Mouse (Mus musculus) hindbrain, embryonic 16.5 days (tissue): ENCODE measurements at regions not wholly inside any gene's neighbourhood (a gene's known extent, or its start where the extent isn't known, plus 50 kb on each side); places are given as distances from the start of the nearest gene placed in this dataset.
"Not testable (repeated sequence)": the region's sequence is repeated elsewhere in the genome, so short reads cannot be mapped to it uniquely, and the experiment has no call there.

Experiments
- ATAC-seq: fragments of 200-750 bp; cut with Nextera tagmentation; 2 replicates; pipeline ENCODE4 v1.8.0; 2017; ENCODE audit warnings: moderate TSS enrichment, moderate library complexity
- H3K27ac ChIP-seq: fragments of 300-500 bp; sonication (generic); 2 replicates; pipeline ENCODE4 v1.5.1; 2014; ENCODE audit warnings: low read depth, mild to moderate bottlenecking, control low read depth, low read length, moderate library complexity
- H3K27me3 ChIP-seq: fragments of 300-500 bp; sonication (generic); replicated peaks from 2 replicates; pipeline ENCODE4 v1.6.1; 2014; ENCODE audit warnings: low read length; ENCODE audit not compliant: control insufficient read depth, insufficient read depth
- H3K36me3 ChIP-seq: fragments of 300-500 bp; sonication (generic); 2 replicates; pipeline ENCODE4 v1.6.1; 2014; ENCODE audit warnings: mild to moderate bottlenecking, low read length, moderate library complexity, mixed read lengths; ENCODE audit not compliant: control insufficient read depth, insufficient read depth
- H3K4me1 ChIP-seq: fragments of 300-500 bp; sonication (generic); 2 replicates; pipeline ENCODE4 v1.6.1; 2014; ENCODE audit warnings: low read depth, low read length; ENCODE audit not compliant: control insufficient read depth, insufficient read depth
- H3K4me2 ChIP-seq: fragments of 300-500 bp; sonication (generic); 2 replicates; pipeline ENCODE4 v1.6.1; 2014; ENCODE audit warnings: mild to moderate bottlenecking, low read length, control low read depth, moderate library complexity
- H3K4me3 ChIP-seq: fragments of 300-500 bp; sonication (generic); 2 replicates; pipeline ENCODE4 v1.5.1; 2014; ENCODE audit warnings: mild to moderate bottlenecking, low read length, control low read depth, moderate library complexity
- H3K9ac ChIP-seq: fragments of 300-500 bp; sonication (generic); 2 replicates; pipeline ENCODE4 v1.6.1; 2014; ENCODE audit warnings: low read depth, mild to moderate bottlenecking, control low read depth, low read length, moderate library complexity
- H3K9me3 ChIP-seq: fragments of 300-500 bp; sonication (generic); 2 replicates; pipeline ENCODE4 v1.6.1; 2014; ENCODE audit warnings: mild to moderate bottlenecking, low read length, moderate library complexity; ENCODE audit not compliant: control insufficient read depth
- WGBS: fragments of 180-500 bp; shearing (Covaris S2); extraction: QIAGEN DNeasy Blood & Tissue Kit; methylation state at CpG from one replicate; pipeline ENCODE4 v1.1.7; 2014; 5-methylcytosine and 5-hydroxymethylcytosine counted together

DNA sequence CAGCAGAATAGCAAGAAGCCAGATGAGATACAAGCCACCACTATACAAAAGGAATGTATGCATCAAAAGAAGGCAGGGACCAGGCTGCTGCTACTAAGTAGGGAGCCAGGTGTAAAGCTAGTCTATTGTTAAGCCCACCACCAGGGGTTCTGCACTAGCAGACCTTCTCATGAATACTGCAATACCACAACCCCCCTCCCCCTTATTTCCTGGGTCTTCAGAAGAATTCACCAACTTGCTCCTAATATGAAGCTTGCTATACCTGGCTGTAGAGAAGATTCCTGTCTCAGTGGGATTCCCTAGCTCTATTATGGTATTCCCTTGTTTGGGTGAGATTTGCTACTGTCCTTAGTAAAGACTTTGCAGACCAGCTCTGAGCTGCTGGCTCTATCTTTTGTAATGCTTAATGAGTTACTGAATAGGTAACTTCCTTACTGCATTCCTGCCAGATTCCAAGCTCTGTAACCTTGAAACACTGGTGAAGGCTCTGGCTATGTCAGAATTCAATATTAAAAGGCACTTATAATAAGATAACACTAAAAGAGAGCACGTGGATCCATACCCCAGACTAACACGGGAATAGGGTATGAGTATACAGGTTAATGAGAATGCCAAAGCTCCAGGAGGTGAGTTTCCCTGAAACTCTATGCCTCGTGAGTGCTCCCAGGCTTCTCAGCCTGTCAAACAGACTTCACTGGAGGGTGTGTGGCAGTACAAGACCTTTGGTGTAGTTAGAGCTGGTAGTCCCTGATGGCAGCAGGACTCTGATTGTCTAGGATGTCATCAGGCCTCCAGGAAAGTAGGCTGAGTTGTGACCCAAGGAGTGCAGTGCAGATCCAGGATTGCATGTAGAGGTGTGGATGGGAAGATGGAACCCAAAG is 455.5 kb downstream of the Plxdc2 start:
- not testable (repeated sequence) for ATAC-seq

DNA sequence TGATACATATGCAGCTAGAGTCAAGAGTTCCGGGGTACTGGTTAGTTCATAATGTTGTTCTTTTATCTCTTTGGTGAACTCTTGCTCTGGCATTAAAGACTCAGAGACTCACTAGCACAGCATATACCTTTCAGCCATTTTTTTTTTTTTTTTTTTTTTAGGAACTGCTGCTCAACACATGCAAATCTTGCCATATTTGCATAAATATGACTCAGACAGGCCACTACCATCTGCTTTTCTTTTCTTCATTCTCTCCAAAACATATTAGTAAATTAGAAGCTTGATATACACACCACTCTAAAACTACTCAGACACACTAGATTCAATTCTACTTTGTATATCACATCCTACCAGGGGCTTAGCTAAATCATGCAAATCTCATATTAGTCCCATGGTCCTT is 464.3 kb downstream of the Plxdc2 start:
- ATAC-seq = no peak
- no peaks in the 10 kb centered on the region for H3K4me1 ChIP-seq
- no peak overlapping the region for H3K4me2 ChIP-seq
- no peak overlapping the region for H3K27ac ChIP-seq
- no peak overlapping the region for H3K4me3 ChIP-seq
- H3K9ac ChIP-seq = no peak overlapping the region
- 90% methylated on average over 1 of the region's 1 CpGs for WGBS
- no peaks in the 10 kb centered on the region for H3K9me3 ChIP-seq
- no peaks in the 10 kb centered on the region for H3K36me3 ChIP-seq
- H3K27me3 ChIP-seq = no peaks in the 10 kb centered on the region

More for the DNA sequence above, 455.5 kb downstream of the Plxdc2 start:
- not testable (repeated sequence) for H3K4me3 ChIP-seq, H3K9ac ChIP-seq, H3K4me1 ChIP-seq, H3K9me3 ChIP-seq, H3K27ac ChIP-seq, H3K27me3 ChIP-seq, H3K36me3 ChIP-seq, H3K4me2 ChIP-seq
- 61% methylated on average over 3 of the region's 3 CpGs for WGBS

DNA sequence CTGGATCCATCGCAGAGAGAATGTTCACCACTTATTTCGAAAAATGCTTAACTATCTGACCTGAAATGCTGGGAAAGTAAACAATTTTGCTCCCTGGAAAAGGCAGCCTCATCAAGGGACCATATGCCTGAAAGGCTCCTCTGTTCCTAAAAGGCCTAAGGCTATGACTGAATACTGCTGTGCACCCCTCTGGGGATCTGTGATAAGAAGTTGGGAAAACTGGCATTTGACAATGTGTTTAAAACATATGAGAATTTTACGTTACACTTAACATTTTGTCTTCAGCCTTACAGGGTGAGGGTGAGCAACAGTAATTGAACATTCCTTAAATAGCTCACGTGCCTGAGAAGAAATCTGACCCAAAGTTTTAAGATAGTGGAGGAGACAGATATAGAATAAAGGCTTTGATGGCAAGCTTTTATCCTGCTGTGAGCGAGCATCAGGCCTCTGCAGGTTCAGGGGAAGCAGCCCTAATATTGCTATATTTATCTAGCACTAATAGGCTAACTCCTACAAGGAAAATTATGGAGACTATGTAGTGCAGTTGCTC is 468.7 kb downstream of the Plxdc2 start:
- Histone ChIP-seq H3K9me3 (no peaks in the 10 kb centered on the region), H3K9ac (no peak overlapping the region), H3K27ac (no peak overlapping the region), H3K4me3 (no peak overlapping the region), H3K36me3 (no peaks in the 10 kb centered on the region), H3K4me2 (no peak overlapping the region), H3K4me1 (no peaks in the 10 kb centered on the region), H3K27me3 (no peaks in the 10 kb centered on the region)
- no peak for ATAC-seq
- WGBS = 74% methylated on average over 5 of the region's 5 CpGs

GRCm38 (mm10) chr2:16827266-16827665 is 471.2 kb downstream of the Plxdc2 start:
- no peaks in the 10 kb centered on the region for H3K4me1 ChIP-seq
- no peak overlapping the region for H3K4me3 ChIP-seq
- no peak for ATAC-seq
- no peak overlapping the region for H3K4me2 ChIP-seq
- 83% methylated on average over 1 of the region's 1 CpGs for WGBS
- H3K36me3 ChIP-seq = no peaks in the 10 kb centered on the region
- no peaks in the 10 kb centered on the region for H3K9me3 ChIP-seq
- no peaks in the 10 kb centered on the region for H3K27me3 ChIP-seq
- H3K9ac ChIP-seq = no peak overlapping the region
- H3K27ac ChIP-seq = no peak overlapping the region

DNA sequence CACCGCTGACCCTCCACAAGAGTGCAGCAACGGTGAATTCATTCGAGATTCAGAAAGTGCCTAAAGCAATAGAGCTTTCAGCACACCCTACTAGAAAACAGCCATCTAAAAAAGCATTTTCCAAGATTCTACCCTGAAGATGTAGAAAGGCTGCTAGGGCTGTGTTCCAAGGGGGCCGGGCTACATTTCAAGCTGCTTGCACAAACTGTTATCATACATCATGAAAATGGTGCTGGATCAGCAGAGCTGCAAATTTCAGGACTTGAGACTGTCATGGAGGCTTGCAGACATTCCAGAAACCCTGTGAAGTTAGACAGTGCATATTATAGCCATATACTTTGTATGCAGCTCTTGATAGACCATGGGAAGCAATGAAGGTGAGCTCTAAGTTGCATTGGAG is 479.9 kb downstream of the Plxdc2 start:
- no peaks in the 10 kb centered on the region for H3K9me3 ChIP-seq
- no peaks in the 10 kb centered on the region for H3K27me3 ChIP-seq
- H3K4me3 ChIP-seq = no peak overlapping the region
- H3K27ac ChIP-seq = no peak overlapping the region
- H3K36me3 ChIP-seq = no peaks in the 10 kb centered on the region
- 83% methylated on average over 4 of the region's 4 CpGs for WGBS
- no peak for ATAC-seq
- H3K9ac ChIP-seq = no peak overlapping the region
- H3K4me2 ChIP-seq = no peak overlapping the region
- no peaks in the 10 kb centered on the region for H3K4me1 ChIP-seq

- 79% methylated on average over 9 of the region's 9 CpGs for WGBS
- Histone ChIP-seq H3K4me3 (no peak overlapping the region), H3K27ac (no peak overlapping the region), H3K9me3 (no peaks in the 10 kb centered on the region), H3K36me3 (no peaks in the 10 kb centered on the region), H3K4me2 (no peak overlapping the region), H3K4me1 (no peaks in the 10 kb centered on the region), H3K9ac (no peak overlapping the region), H3K27me3 (no peaks in the 10 kb centered on the region)
- no peak for ATAC-seq
Observed at GRCm38 (mm10) chr2:16838718-16839117, 482.6 kb downstream of the Plxdc2 start.

DNA sequence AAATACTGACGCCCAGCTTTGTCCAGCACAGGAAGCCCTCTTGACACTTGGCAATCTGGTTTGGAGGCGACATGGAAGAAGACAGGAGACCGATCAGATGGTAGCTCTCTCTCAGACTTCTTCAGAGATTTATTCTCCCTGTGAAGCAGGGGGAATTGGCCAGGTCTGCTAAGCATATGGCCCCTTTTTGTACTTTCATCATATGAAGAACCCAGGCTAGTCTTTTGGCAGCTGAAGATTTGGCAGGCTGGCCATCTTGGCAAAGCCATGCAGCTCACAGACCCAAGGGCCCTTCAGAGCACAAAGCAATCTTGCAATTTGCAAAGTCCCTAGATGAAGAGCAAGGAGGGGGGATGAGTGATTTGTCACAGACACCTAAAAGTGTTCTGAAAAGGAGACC is 493.8 kb downstream of the Plxdc2 start:
- Histone ChIP-seq H3K4me2 (no peak overlapping the region), H3K9ac (no peak overlapping the region), H3K4me3 (no peak overlapping the region), H3K27ac (no peak overlapping the region), H3K27me3 (no peaks in the 10 kb centered on the region), H3K9me3 (no peaks in the 10 kb centered on the region), H3K4me1 (no peaks in the 10 kb centered on the region), H3K36me3 (no peaks in the 10 kb centered on the region)
- peak; percentile 97 for ATAC-seq
- 51% methylated on average over 3 of the region's 3 CpGs for WGBS

GRCm38 (mm10) chr2:16860056-16860455 is 504.0 kb downstream of the Plxdc2 start:
- no peaks in the 10 kb centered on the region for H3K4me1 ChIP-seq
- no peak overlapping the region for H3K27ac ChIP-seq
- no peaks in the 10 kb centered on the region for H3K9me3 ChIP-seq
- H3K9ac ChIP-seq = no peak overlapping the region
- no peak for ATAC-seq
- WGBS = 84% methylated on average over 5 of the region's 5 CpGs
- H3K4me3 ChIP-seq = no peak overlapping the region
- H3K4me2 ChIP-seq = no peak overlapping the region
- no peaks in the 10 kb centered on the region for H3K36me3 ChIP-seq
- H3K27me3 ChIP-seq = no peaks in the 10 kb centered on the region

GRCm38 (mm10) chr2:16866163-16866852 is 510.2 kb downstream of the Plxdc2 start:
- no peak overlapping the region for H3K4me2 ChIP-seq
- no peak overlapping the region for H3K4me3 ChIP-seq
- H3K9me3 ChIP-seq = no peaks in the 10 kb centered on the region
- ATAC-seq = no peak
- H3K36me3 ChIP-seq = no peaks in the 10 kb centered on the region
- H3K9ac ChIP-seq = no peak overlapping the region
- H3K27me3 ChIP-seq = no peaks in the 10 kb centered on the region
- H3K27ac ChIP-seq = no peak overlapping the region
- WGBS = 89% methylated on average over 4 of the region's 4 CpGs
- H3K4me1 ChIP-seq = no peaks in the 10 kb centered on the region
